Mouse (Mus musculus): ENCODE measurements around the gene Pid1. TPM values are rescaled to one million over a fixed set of nuclear protein-coding genes. Genes with fewer than 3 reads are reported as not detected.

Pid1 gene
- polyA plus RNA-seq, 1 experiment from 2014 or later: 15.8 TPM

GRCm38 (mm10) chr1:84251205-84251604, 112.8 kb downstream of the Pid1 start:
- Histone ChIP-seq H3K9ac (ENCODE audit: low read length) (no peak overlapping the region), H3K4me3 (ENCODE audit: low read depth, low read length) (no peak overlapping the region), H3K27me3 (ENCODE audit: control insufficient read depth, insufficient read depth, low read length) (no peaks in the 10 kb centered on the region), H3K9me3 (ENCODE audit: control insufficient read depth, low read length) (no peaks in the 10 kb centered on the region), H3K4me2 (replicated peaks; ENCODE audit: low read depth) (no peak overlapping the region), H3K4me1 (replicated peaks; ENCODE audit: control insufficient read depth, insufficient read depth) (no peaks in the 10 kb centered on the region), H3K27ac (replicated peaks) (no peak overlapping the region), H3K36me3 (ENCODE audit: control insufficient read depth, insufficient read depth, low read length) (no peaks in the 10 kb centered on the region)
- WGBS: 38% methylated on average over 1 of the region's 1 CpGs
- ATAC-seq (ENCODE audit: low FRiP score, low TSS enrichment): no peak
- TF ChIP-seq CTCF (IDR thresholded peaks at IDR 0.05; ENCODE audit: low read depth) (no peak), EP300 (optimal IDR thresholded peaks at IDR 0.05) (no peak)
- no peak for DNase-seq (ENCODE audit: low spot score)

- DNase-seq (ENCODE audit: low spot score): no peak
- no peak for ATAC-seq (ENCODE audit: low FRiP score, low TSS enrichment)
- H3K9me3 ChIP-seq (ENCODE audit: control insufficient read depth, low read length): no peaks in the 10 kb centered on the region
- TF ChIP-seq EP300 (optimal IDR thresholded peaks at IDR 0.05): no peak
- no peak for TF ChIP-seq CTCF (IDR thresholded peaks at IDR 0.05; ENCODE audit: low read depth)
- WGBS: 71% methylated on average over 1 of the region's 1 CpGs
- H3K4me2 ChIP-seq (replicated peaks; ENCODE audit: low read depth): no peak overlapping the region
- no peaks in the 10 kb centered on the region for H3K36me3 ChIP-seq (ENCODE audit: control insufficient read depth, insufficient read depth, low read length)
- no peak overlapping the region for H3K27ac ChIP-seq (replicated peaks)
- no peaks in the 10 kb centered on the region for H3K27me3 ChIP-seq (ENCODE audit: control insufficient read depth, insufficient read depth, low read length)
- no peaks in the 10 kb centered on the region for H3K4me1 ChIP-seq (replicated peaks; ENCODE audit: control insufficient read depth, insufficient read depth)
- H3K4me3 ChIP-seq (ENCODE audit: low read depth, low read length): no peak overlapping the region
- H3K9ac ChIP-seq (ENCODE audit: low read length): no peak overlapping the region
These were observed 113.2 kb downstream of the Pid1 start for GRCm38 (mm10) chr1:84250770-84251169.

GRCm38 (mm10) chr1:84249772-84250338, 114.1 kb downstream of the Pid1 start:
- no peak for DNase-seq (ENCODE audit: low spot score)
- TF ChIP-seq CTCF (IDR thresholded peaks at IDR 0.05; ENCODE audit: low read depth) (no peak), EP300 (optimal IDR thresholded peaks at IDR 0.05) (no peak)
- no peak for ATAC-seq (ENCODE audit: low FRiP score, low TSS enrichment)
- H3K27ac ChIP-seq (replicated peaks): no peak overlapping the region
- H3K4me2 ChIP-seq (replicated peaks; ENCODE audit: low read depth): no peak overlapping the region
- no peaks in the 10 kb centered on the region for H3K9me3 ChIP-seq (ENCODE audit: control insufficient read depth, low read length)
- WGBS: 71% methylated on average over 6 of the region's 6 CpGs
- no peak overlapping the region for H3K4me3 ChIP-seq (ENCODE audit: low read depth, low read length)
- no peak overlapping the region for H3K9ac ChIP-seq (ENCODE audit: low read length)
- H3K4me1 ChIP-seq (replicated peaks; ENCODE audit: control insufficient read depth, insufficient read depth): no peaks in the 10 kb centered on the region
- H3K27me3 ChIP-seq (ENCODE audit: control insufficient read depth, insufficient read depth, low read length): no peaks in the 10 kb centered on the region
- no peaks in the 10 kb centered on the region for H3K36me3 ChIP-seq (ENCODE audit: control insufficient read depth, insufficient read depth, low read length)

GRCm38 (mm10) chr1:84247111-84247510, 116.9 kb downstream of the Pid1 start:
- no peak for DNase-seq (ENCODE audit: low spot score)
- Histone ChIP-seq H3K27ac (replicated peaks) (no peak overlapping the region), H3K27me3 (ENCODE audit: control insufficient read depth, insufficient read depth, low read length) (no peaks in the 10 kb centered on the region), H3K9ac (ENCODE audit: low read length) (no peak overlapping the region), H3K4me1 (replicated peaks; ENCODE audit: control insufficient read depth, insufficient read depth) (no peaks in the 10 kb centered on the region), H3K9me3 (ENCODE audit: control insufficient read depth, low read length) (no peaks in the 10 kb centered on the region), H3K4me2 (replicated peaks; ENCODE audit: low read depth) (no peak overlapping the region), H3K36me3 (ENCODE audit: control insufficient read depth, insufficient read depth, low read length) (no peaks in the 10 kb centered on the region), H3K4me3 (ENCODE audit: low read depth, low read length) (no peak overlapping the region)
- TF ChIP-seq CTCF (IDR thresholded peaks at IDR 0.05; ENCODE audit: low read depth): no peak
- WGBS: 52% methylated on average over 3 of the region's 3 CpGs
- no peak for ATAC-seq (ENCODE audit: low FRiP score, low TSS enrichment)

GRCm38 (mm10) chr1:84241192-84241828, 122.7 kb downstream of the Pid1 start:
- Histone ChIP-seq H3K4me3 (ENCODE audit: low read depth, low read length) (no peak overlapping the region), H3K27me3 (ENCODE audit: control insufficient read depth, insufficient read depth, low read length) (no peaks in the 10 kb centered on the region), H3K36me3 (ENCODE audit: control insufficient read depth, insufficient read depth, low read length) (no peaks in the 10 kb centered on the region), H3K9ac (ENCODE audit: low read length) (no peak overlapping the region), H3K9me3 (ENCODE audit: control insufficient read depth, low read length) (no peaks in the 10 kb centered on the region), H3K27ac (replicated peaks) (no peak overlapping the region), H3K4me2 (replicated peaks; ENCODE audit: low read depth) (no peak overlapping the region), H3K4me1 (replicated peaks; ENCODE audit: control insufficient read depth, insufficient read depth) (no peaks in the 10 kb centered on the region)
- 55% methylated on average over 4 of the region's 4 CpGs for WGBS
- TF ChIP-seq CTCF (IDR thresholded peaks at IDR 0.05; ENCODE audit: low read depth) (no peak), EP300 (optimal IDR thresholded peaks at IDR 0.05) (no peak)
- no peak for ATAC-seq (ENCODE audit: low FRiP score, low TSS enrichment)
- DNase-seq (ENCODE audit: low spot score): no peak

GRCm38 (mm10) chr1:84240203-84240602, 123.8 kb downstream of the Pid1 start:
- no peak overlapping the region for H3K4me2 ChIP-seq (replicated peaks; ENCODE audit: low read depth)
- WGBS: 89% methylated on average over 2 of the region's 2 CpGs
- H3K4me1 ChIP-seq (replicated peaks; ENCODE audit: control insufficient read depth, insufficient read depth): no peaks in the 10 kb centered on the region
- ATAC-seq (ENCODE audit: low FRiP score, low TSS enrichment) (no peak), DNase-seq (ENCODE audit: low spot score) (no peak)
- H3K9ac ChIP-seq (ENCODE audit: low read length): no peak overlapping the region
- no peaks in the 10 kb centered on the region for H3K9me3 ChIP-seq (ENCODE audit: control insufficient read depth, low read length)
- H3K27me3 ChIP-seq (ENCODE audit: control insufficient read depth, insufficient read depth, low read length): no peaks in the 10 kb centered on the region
- no peak overlapping the region for H3K4me3 ChIP-seq (ENCODE audit: low read depth, low read length)
- no peak overlapping the region for H3K27ac ChIP-seq (replicated peaks)
- H3K36me3 ChIP-seq (ENCODE audit: control insufficient read depth, insufficient read depth, low read length): no peaks in the 10 kb centered on the region
- TF ChIP-seq CTCF (IDR thresholded peaks at IDR 0.05; ENCODE audit: low read depth) (no peak), EP300 (optimal IDR thresholded peaks at IDR 0.05) (no peak)

Measured in stomach, postnatal 0 days (tissue).